Mouse (Mus musculus): ENCODE measurements around the gene Atp6v1e1.

Atp6v1e1 gene

DNA sequence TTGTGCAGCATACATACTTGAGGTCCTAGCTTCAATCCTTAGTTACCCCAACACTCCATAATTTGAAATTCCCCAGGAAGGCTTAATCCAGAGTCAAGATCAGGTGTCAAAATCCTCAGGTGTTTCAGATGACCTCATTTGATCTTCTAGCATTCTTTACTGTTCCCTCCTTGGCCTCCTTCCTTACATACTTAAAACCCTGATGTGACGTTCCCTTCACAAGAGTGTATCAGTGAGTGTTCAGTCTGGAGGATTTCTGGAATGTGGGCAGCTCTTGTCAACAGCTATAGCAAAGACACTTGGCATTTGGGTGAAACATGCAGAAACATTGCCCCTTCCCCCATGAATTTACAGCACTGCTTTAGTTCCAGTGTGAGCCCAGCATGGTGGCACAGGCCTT lies 52.6 kb downstream of the Atp6v1e1 start:
- no peak for DNase-seq

DNA sequence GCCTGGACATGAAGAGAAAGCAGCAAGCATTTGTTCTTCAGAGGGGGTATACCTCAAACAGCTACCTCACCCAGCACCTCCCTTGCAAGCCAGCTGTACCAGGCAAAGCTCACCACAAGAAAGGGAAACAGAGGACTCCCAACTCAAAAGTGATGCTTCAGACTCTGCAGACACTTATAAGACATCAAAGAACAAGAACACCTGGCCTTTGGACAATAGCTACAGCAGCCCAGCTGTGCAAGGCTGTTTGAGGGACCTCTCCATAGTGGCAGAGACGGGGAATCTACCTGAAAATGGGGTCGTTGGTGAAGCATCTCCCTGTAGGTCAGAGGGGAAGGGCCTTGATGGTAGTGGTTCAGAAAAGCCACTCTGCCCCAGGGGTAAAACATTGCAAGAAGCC lies 61.4 kb downstream of the Atp6v1e1 start:
- no peak for DNase-seq

DNA sequence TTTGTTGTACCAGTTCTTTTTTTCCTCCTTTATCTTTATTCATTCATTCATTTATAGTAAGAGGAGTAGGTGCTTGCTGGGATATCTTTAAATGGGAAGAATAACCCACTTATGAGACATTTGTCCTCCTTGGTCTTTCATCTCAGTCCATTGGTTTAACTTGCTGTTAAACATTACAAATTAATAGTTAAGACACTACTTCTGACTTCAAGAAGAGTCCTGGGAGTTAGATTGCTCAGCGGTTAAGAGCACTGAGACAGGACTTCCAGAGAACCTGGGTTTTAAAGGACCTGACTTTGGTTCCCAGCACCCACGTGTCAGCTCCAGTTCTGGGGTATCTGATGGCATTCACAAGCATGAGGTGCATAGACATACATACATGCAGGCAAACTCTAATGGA lies 76.2 kb downstream of the Atp6v1e1 start:
- no peak for DNase-seq
